Mouse (Mus musculus): ENCODE measurements around the gene Fam118b.

GRCm38 (mm10) chr9:35194048-35194447, 73.6 kb downstream of the Fam118b start:
- TF ChIP-seq CTCF (IDR thresholded peaks at IDR 0.05) (no peak), POLR2A (IDR thresholded peaks at IDR 0.05; ENCODE audit: insufficient read depth, low read depth, low read length) (no peak)
